Mouse (Mus musculus): ENCODE results near the gene Cspg4. TPM values are rescaled to one million over a fixed set of nuclear protein-coding genes. Genes with fewer than 3 reads are reported as not detected.
"Not testable (repeated sequence)": the region's sequence is repeated elsewhere in the genome, so short reads cannot be mapped to it uniquely, and the experiment has no call there.

Gene Cspg4
- total RNA-seq, 4 experiments from 2014 or later: 14.2 to 17.9 (median 15.9) TPM

DNA sequence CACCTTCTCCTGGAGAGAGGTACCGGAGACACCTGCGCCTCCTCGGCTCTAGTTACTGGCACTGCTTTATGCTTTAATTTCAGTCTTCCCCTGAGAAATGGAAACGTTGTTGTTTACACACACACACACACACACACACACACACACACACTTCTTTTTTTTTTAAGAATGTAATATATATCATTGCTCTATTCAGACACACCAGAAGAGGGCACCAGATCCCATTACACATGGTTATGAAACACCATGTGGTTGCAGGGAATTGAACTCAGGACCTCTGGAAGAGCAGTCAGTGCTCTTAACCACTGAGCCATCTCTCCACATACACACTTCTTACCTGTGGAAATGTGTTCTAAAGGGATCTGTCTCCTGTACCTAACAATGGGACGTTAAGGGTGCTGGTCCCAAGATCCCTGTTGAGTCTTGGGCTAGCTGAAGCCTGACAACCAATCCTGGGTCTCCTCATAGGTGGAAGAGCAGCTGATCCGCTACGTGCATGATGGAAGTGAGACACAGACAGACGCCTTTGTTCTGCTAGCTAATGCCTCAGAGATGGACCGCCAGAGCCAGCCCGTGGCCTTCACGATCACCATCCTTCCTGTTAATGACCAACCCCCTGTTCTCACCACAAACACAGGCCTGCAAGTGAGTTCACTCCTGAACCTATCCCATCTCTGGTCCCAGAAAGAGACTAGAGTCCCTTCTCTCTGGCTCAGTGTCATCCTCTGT, 25.9 kb downstream of the Cspg4 start:
- no peak for DNase-seq (ENCODE audit: low spot score in 2 of 2)

DNA sequence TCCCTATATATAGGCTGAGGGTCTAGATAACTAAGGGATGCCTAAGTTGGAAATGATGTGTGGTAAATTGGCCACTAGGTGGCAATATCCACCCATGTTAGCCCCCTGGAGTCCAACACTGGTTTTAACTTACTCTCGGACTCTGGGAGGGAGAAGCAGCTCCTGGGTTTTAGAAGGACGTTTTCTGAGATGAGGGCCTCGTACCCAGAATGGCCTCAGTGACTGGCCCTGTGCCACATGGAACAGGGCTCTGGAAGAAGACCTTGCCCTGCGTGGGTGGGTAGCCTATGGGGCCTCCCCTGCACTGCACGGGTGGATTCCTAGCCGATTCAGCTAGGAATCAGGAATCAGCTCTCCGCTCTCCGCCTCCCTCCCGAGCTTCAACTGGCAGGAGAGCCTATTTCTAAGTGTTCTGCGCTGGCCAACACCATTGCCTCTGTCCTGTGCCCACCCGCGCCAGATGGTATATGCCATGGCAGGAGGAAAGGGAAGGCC, 26.7 kb downstream of the Cspg4 start:
- DNase-seq (ENCODE audit: low spot score in 2 of 2): peak in 1 of 2 experiments; percentile 48

DNA sequence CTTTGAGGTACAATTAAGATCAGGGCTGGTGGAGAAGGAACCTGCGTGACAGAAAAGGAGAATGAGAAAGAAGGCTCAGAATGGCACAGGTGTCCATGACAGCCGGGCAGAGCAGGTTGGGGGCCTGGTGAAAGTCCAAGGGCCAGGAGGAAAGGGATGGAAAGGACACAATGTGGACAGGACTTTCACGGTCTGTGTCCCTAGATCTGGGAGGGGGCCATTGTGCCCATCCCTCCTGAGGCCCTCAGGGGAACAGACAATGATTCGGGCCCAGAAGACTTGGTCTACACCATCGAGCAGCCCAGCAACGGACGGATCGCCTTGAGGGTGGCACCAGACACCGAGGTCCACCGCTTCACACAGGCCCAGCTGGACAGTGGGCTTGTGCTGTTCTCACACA, 27.3 kb downstream of the Cspg4 start:
- DNase-seq (ENCODE audit: low spot score in 2 of 2): no peak

GRCm38 (mm10) chr9:56893313-56893712, 28.5 kb downstream of the Cspg4 start:
- no peak for DNase-seq (ENCODE audit: low spot score in 2 of 2)

DNA sequence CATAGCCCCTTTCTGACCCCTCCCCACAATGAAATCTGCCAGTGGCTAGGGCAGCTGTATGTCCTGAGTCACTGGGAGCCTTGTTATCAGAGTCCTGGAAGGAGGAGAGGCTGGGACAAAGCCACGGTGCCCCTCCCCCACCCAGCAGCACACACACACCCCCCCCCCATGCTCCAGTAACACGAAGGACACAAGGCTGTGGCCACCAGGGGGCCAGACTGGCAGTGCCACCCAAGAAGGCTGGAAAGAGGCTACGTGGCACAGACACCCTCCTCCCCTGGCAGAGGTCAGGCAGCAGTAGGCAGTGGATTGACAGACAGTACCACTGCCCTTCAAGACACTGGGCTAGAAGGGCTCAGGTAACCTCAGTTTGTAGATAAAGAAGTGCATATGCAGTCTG, 29.2 kb downstream of the Cspg4 start:
- no peak for DNase-seq (ENCODE audit: low spot score in 2 of 2)

GRCm38 (mm10) chr9:56896779-56897178, 31.9 kb downstream of the Cspg4 start:
- no peak for DNase-seq (ENCODE audit: low spot score in 2 of 2)

- DNase-seq (ENCODE audit: low spot score in 2 of 2): no peak
Observed at GRCm38 (mm10) chr9:56899409-56899808, 34.6 kb downstream of the Cspg4 start.

DNA sequence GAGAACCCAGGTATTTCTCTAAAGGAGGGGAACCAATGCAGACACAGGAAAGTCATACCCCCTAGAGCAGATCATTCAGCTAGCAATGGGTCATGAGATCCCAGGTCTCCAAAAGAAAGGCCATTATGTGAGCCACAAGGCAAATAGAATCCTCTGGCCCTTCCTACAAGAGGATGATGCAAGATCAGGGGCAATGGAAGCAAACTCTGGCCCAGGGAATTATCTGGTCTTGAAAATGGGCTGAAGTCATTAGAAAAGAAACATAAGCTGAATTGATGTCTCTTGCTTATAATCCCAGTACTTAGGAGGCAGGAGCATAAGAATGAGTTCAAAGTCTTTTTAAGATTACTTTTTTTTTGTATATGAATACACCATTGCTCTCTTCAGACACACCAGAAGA, 35.2 kb downstream of the Cspg4 start:
- DNase-seq (ENCODE audit: low spot score in 2 of 2): no peak

DNA sequence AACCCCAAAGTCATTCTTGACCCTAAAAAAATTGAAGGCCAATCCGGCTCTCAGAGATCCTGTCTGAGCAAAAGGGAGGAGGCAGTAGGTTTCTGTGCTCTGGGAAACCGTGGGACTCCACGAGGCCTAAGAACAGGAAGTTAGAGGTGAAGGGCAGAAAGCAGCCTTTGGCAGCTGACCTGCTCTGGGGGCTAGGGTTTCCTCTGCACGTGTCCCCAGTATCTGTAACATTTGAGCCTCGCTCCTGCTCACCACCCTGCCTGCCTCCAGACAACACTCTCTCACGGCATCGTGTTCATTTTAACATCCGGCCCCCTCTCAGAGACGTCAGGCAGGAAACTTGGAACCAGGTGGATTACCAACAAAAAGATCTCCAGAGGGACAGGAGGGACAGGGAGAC, 35.7 kb downstream of the Cspg4 start:
- DNase-seq (ENCODE audit: low spot score in 2 of 2): no peak

DNA sequence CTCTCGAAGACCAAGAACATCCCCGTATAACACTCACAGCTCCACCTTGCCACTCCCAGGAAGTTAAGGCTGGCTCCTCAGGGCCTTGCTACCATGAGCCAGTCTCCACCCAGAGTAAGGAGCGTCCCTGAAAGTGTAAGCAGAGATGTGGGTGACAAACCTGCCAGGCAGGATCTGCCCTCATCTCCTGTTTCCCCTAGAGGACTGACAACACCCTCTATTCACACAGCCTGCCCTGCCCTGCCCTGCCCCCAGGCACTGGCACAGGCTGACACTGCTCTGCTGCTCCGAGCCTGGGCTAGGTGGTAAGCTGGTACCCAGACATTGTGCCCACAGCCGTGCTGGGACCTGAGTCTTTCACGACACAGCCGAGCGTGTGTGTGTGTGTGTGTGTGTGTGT, 36.4 kb downstream of the Cspg4 start:
- DNase-seq (ENCODE audit: low spot score in 2 of 2): no peak

- no peak for DNase-seq (ENCODE audit: low spot score in 2 of 2)
Observed at GRCm38 (mm10) chr9:56903662-56904061, 38.8 kb downstream of the Cspg4 start.

DNA sequence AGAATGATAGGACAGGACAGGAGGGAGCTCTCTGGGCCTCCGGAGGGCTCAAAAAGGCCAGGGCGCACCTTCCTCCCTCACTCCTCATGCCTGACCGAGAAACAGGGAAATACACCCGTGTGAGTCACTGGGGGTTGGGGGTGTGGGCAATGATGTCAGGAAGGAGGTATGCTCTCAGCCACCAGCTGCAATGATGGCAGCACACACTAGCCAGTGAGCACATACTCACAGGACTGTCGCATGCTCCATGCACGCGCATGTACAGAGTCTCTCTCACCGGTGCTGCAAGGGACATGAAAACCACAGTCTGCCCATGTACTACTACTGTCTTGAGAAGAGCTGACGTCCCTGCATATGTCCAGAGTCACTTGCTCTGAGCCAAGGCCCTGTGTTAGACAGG, 42.7 kb downstream of the Cspg4 start:
- no peak for DNase-seq (ENCODE audit: low spot score in 2 of 2)

DNA sequence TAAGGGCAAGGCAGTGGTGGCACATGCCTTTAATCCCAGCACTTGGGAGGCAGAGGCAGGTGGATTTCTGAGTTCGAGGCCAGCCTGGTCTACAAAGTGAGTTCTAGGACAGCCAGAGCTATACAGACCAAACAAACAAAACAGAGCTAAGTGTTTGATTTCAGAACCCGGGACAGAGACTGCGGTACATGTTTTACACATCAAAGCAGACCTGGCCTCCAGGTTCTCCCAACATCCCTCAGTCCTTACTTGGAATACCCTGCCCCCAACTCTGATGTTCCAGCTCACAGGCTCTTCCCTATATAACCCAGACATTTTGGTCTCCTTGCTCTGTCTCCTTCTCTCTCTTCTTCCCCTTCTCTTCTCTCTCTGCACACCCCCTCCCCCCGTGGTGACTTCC, 45.2 kb downstream of the Cspg4 start:
- DNase-seq (ENCODE audit: low spot score in 2 of 2): not testable (repeated sequence)

GRCm38 (mm10) chr9:56911017-56911416, 46.2 kb downstream of the Cspg4 start:
- no peak for DNase-seq (ENCODE audit: low spot score in 2 of 2)

DNA sequence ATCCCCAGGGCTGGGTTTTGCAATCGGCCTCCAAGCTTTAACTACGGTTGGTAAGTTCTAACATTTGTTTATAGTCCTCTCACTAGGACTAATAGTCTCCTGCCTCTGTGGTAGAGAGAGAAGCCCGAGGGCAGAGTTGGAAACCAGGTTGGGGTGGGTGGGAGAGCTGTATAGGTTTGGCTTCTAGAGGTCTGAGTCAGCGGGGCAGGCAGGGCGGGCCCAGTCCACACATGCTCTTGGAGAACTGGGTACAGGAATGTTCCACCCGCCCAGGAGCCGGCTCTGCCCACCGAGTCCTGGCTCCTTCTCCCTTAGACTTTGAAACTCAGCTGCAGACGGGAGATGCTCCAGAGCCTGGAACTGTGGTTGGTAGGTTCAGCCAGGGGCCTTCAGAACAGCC, 49.2 kb downstream of the Cspg4 start:
- no peak for DNase-seq (ENCODE audit: low spot score in 2 of 2)

- DNase-seq (ENCODE audit: low spot score in 2 of 2): no peak
Observed at GRCm38 (mm10) chr9:56915116-56915515, 50.3 kb downstream of the Cspg4 start.

- DNase-seq (ENCODE audit: low spot score in 2 of 2): no peak
Observed at GRCm38 (mm10) chr9:56915695-56916410, 51.0 kb downstream of the Cspg4 start.

DNA sequence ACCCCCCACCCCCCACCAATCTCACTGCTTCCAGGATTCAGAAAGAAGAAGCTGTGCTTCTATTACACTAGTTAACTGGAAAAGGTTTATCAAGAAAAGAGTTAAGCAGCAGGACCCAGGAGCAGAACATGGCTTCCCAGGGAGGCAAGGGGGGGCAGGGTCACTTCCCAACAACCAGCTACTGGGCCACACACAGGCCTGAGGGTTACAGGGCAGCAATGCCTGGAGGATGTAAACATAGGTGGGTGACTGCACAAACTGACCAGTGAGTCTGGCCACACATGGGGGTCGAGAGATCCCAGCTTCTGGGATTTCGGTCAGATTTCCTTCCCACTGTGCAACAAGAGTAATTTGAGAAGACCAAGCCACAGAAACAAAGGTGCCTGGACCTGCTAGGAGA, 52.3 kb downstream of the Cspg4 start:
- no peak for DNase-seq (ENCODE audit: low spot score in 2 of 2)

- no peak for DNase-seq (ENCODE audit: low spot score in 2 of 2)
Observed at GRCm38 (mm10) chr9:56918466-56918865, 53.6 kb downstream of the Cspg4 start.

DNA sequence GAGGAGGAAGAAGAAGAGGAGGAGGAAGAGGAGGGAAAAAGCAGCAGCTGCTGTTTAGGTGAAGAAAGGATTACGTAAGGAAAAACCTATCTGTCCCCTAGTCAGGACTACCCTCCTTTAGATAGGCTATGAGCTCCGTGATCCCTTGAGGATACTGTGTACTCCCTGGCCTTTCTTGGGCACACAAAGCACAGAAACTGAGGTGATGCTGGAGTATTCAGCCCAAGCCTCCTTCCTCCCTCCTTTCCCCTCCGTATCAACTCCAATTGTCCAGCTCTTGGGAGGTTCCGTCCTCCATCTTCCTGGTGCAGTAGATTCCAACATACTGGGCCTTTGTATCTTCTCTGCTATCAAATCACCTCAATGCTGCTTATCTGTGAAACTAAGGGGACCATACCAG, 57.9 kb downstream of the Cspg4 start:
- DNase-seq (ENCODE audit: low spot score in 2 of 2): no peak

GRCm38 (mm10) chr9:56923841-56924650, 59.2 kb downstream of the Cspg4 start:
- no peak for DNase-seq (ENCODE audit: low spot score in 2 of 2)

DNA sequence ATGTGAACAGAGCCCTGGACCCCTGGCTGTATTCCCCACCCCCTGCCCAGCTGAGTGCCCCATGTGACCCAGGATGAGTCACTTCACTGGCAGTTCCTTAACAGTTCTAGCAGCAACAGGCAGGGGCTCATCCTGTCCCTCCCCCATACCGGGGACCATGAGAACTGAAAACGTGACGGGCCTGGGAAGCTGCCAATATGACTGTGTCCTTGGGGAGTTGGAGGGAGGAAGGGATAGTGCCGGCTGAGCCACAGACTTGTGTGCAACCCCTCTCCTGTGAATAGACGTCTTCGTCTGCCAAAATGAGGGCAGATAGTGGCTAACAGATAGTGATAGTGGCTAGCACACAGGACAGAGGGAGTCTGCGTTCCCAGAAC, 59.8 kb downstream of the Cspg4 start:
- DNase-seq (ENCODE audit: low spot score in 2 of 2): peak in 1 of 2 experiments; percentile 48
